Mouse (Mus musculus) bone marrow macrophage, adult 2 months (primary cell): ENCODE measurements around the gene Pop4.

Experiments used
- CTCF ChIP-seq: IDR thresholded peaks from 2 replicates; pipeline ENCODE4 v1.5.1; 2012; ENCODE audit warnings: low read depth, mild to moderate bottlenecking, low read length, moderate library complexity
- POLR2A ChIP-seq: IDR thresholded peaks from 2 replicates; pipeline ENCODE4 v1.6.1; 2012; ENCODE audit warnings: mild to moderate bottlenecking, low read depth, low read length, borderline replicate concordance

DNA sequence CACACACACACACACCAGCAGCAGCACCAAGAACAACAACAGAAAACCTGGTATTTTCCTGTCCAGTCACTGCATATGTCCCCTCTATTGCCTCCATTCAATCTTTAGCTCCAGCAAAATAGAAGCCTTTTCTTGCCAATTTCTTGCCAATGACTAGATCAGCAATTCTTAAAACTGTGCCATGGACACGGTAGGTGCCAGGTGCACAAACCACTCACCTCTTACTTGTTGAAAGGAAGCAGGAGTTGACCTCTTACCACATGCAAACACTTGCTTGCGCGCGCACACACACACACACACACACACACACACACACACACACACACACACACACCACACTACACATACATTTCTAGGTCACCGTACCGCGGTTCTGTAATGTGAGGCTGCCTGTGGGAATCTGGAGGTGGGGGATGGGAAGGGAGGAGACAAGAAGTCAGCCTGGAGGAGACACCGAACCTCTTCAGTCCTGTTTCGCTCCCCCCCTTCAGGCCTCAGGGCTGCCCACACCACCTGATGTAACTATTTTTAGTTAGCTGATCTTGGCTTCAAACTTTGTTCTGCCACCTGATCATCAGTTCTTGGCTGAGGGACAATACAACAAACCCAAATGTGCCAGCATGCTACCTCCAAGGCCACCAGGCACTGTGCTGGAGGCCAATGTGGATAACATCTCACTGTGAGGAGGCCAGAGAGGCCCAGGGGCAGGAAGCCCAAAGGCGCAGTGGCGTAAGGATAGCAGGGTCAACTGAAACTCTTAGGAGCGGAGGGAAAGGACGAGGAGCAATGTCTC is 46.5 kb downstream of the Pop4 start:
- no peak for TF ChIP-seq CTCF
- no peak for TF ChIP-seq POLR2A
